Mouse (Mus musculus) lung, embryonic 14.5 days (tissue): ENCODE results near the gene Gimap5. TPM values are rescaled to one million over a fixed set of nuclear protein-coding genes. Genes with fewer than 3 reads are reported as not detected.

Source experiments
- ATAC-seq: fragments of 200-750 bp; cut with Nextera tagmentation; 2 replicates; pipeline ENCODE4 v1.8.0; 2017; ENCODE audit warnings: mild to moderate bottlenecking, moderate TSS enrichment, moderate library complexity; ENCODE audit not compliant: insufficient read depth
- DNase-seq: peaks from one replicate; pipeline ENCODE4 v3.0.0-alpha.2; 2015
- H3K27ac ChIP-seq: fragments of 300-500 bp; sonication (generic); 2 replicates; pipeline ENCODE4 v1.5.1; 2014; ENCODE audit warnings: low read depth, mild to moderate bottlenecking, moderate library complexity
- H3K27me3 ChIP-seq: fragments of 300-500 bp; sonication (generic); 2 replicates; pipeline ENCODE4 v1.6.1; 2014; ENCODE audit warnings: low read length, control low read depth; ENCODE audit not compliant: insufficient read depth
- H3K36me3 ChIP-seq: fragments of 300-500 bp; sonication (generic); 2 replicates; pipeline ENCODE4 v1.6.1; 2014; ENCODE audit warnings: control low read depth; ENCODE audit not compliant: insufficient read depth
- H3K4me1 ChIP-seq: fragments of 300-500 bp; sonication (generic); 2 replicates; pipeline ENCODE4 v1.6.1; 2014; ENCODE audit warnings: antibody characterized with exemption, control low read depth; ENCODE audit not compliant: insufficient read depth
- H3K4me2 ChIP-seq: fragments of 300-500 bp; sonication (generic); 2 replicates; pipeline ENCODE4 v1.6.1; 2014; ENCODE audit warnings: mild to moderate bottlenecking
- H3K4me3 ChIP-seq: fragments of 300-500 bp; sonication (generic); 2 replicates; pipeline ENCODE4 v1.5.1; 2014; ENCODE audit warnings: low read depth, low read length
- H3K9ac ChIP-seq: fragments of 300-500 bp; sonication (generic); 2 replicates; pipeline ENCODE4 v1.6.1; 2014
- H3K9me3 ChIP-seq: fragments of 300-500 bp; sonication (generic); 2 replicates; pipeline ENCODE4 v1.6.1; 2016; ENCODE audit warnings: low read depth, low read length, control low read depth
- CTCF ChIP-seq: IDR thresholded peaks from 2 replicates; pipeline ENCODE4 v1.5.1; 2016; ENCODE audit warnings: antibody characterized with exemption, low read depth
- WGBS: fragments of 180-500 bp; shearing (Covaris S2); extraction: QIAGEN DNeasy Blood & Tissue Kit; methylation state at CpG from one replicate; pipeline ENCODE4 v1.1.7; 2014; 5-methylcytosine and 5-hydroxymethylcytosine counted together
- polyA plus RNA-seq: library from polyadenylated mRNA; unstranded; fragments of >200 nt; fragmentation: Nextera tagmentation; extraction: Ambion mirVana; gene quantifications from 2 replicates; pipeline ENCODE4 v1.2.1, GENCODE M21; 2014

Gimap5 gene
- polyA plus RNA-seq, 1 experiment from 2014 or later, result 20.7 TPM

DNA sequence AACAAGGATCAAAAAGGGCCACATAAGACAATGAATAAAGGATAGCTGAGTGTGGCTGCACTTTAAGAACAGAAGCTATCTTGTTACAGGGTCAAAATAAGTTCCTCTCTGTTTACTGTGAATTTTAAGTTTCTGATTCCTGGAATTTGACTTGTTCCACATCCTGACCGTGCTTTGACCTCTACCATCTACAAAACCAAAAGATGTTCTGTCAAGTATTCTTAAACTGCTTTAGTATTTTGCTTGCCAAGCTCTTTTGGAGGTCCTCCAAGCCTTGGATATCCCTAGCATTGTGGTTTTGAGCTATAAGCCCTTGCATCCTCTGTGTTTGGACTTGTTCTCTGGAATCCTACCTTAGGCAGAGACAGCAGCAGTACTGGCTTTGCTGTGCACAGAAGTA is 39.2 kb downstream of the Gimap5 start:
- DNase-seq (peak; percentile 88), ATAC-seq (peak; percentile 65)
- 37% methylated on average over 1 of the region's 1 CpGs for WGBS

GRCm38 (mm10) chr6:48785601-48786000 is 39.6 kb downstream of the Gimap5 start:
- DNase-seq, result peak; percentile 49

More for the DNA sequence above, 39.2 kb downstream of the Gimap5 start:
- TF ChIP-seq CTCF, result no peak
- H3K4me3 ChIP-seq, result no peak overlapping the region
- H3K4me2 ChIP-seq, result no peak overlapping the region
- peaks cover 17% of the 10 kb centered on the region for H3K4me1 ChIP-seq
- H3K9me3 ChIP-seq, result no peaks in the 10 kb centered on the region; the same call in 1 of the 2 replicates
- H3K9ac ChIP-seq, result no peak overlapping the region
- no peaks in the 10 kb centered on the region for H3K27me3 ChIP-seq
- H3K36me3 ChIP-seq, result no peaks in the 10 kb centered on the region
- H3K27ac ChIP-seq, result peak overlapping the region; percentile 8; the same call in 1 of the 2 replicates

DNA sequence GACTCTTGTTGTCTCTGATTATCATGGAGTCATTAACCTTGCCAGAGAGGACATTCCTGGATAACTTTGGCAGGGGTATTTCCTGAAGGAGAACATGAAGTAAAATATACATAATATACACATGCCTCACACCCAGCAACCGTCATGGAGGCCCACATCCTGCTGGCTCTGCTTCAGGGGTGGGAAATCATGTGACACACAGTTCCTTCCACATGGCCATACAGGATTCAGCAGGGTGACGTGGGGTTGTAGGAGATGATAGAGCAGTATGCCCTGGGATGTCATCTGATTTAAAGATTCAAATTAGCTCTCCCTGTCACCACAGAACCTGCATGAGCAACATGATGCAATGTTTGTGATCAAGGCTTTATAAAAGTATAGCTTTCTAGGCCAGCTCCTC is 41.9 kb downstream of the Gimap5 start:
- WGBS, result 69% methylated on average over 2 of the region's 2 CpGs
- peaks cover 17% of the 10 kb centered on the region for H3K4me1 ChIP-seq
- ATAC-seq (no peak), DNase-seq (no peak)
- no peak overlapping the region for H3K4me3 ChIP-seq
- no peak overlapping the region for H3K4me2 ChIP-seq
- no peaks in the 10 kb centered on the region for H3K27me3 ChIP-seq
- H3K9me3 ChIP-seq, result no peaks in the 10 kb centered on the region
- no peak for TF ChIP-seq CTCF
- no peak overlapping the region for H3K9ac ChIP-seq
- H3K27ac ChIP-seq, result no peak overlapping the region
- no peaks in the 10 kb centered on the region for H3K36me3 ChIP-seq

More at GRCm38 (mm10) chr6:48785601-48786000, 39.6 kb downstream of the Gimap5 start:
- Histone ChIP-seq H3K4me2 (no peak overlapping the region), H3K4me3 (no peak overlapping the region), H3K9me3 (no peaks in the 10 kb centered on the region; the same call in 1 of the 2 replicates), H3K9ac (no peak overlapping the region), H3K4me1 (peaks cover 17% of the 10 kb centered on the region), H3K27me3 (no peaks in the 10 kb centered on the region), H3K36me3 (no peaks in the 10 kb centered on the region), H3K27ac (peak overlapping the region; percentile 8; the same call in 1 of the 2 replicates)
- TF ChIP-seq CTCF, result no peak
- no peak for ATAC-seq
- WGBS, result 53% methylated on average over 2 of the region's 2 CpGs

- TF ChIP-seq CTCF, result no peak
- H3K9ac ChIP-seq, result no peak overlapping the region
- no peak overlapping the region for H3K4me3 ChIP-seq
- ATAC-seq (no peak), DNase-seq (no peak)
- no peaks in the 10 kb centered on the region for H3K4me1 ChIP-seq
- no peak overlapping the region for H3K4me2 ChIP-seq
- H3K36me3 ChIP-seq, result no peaks in the 10 kb centered on the region
- WGBS, result 76% methylated on average over 1 of the region's 1 CpGs
- no peaks in the 10 kb centered on the region for H3K27me3 ChIP-seq
- H3K9me3 ChIP-seq, result no peaks in the 10 kb centered on the region
- no peak overlapping the region for H3K27ac ChIP-seq
Observed at GRCm38 (mm10) chr6:48801897-48802296, 55.9 kb downstream of the Gimap5 start.

- Histone ChIP-seq H3K27ac (no peak overlapping the region), H3K4me1 (no peaks in the 10 kb centered on the region), H3K4me2 (no peak overlapping the region), H3K27me3 (no peaks in the 10 kb centered on the region), H3K9me3 (no peaks in the 10 kb centered on the region), H3K9ac (no peak overlapping the region), H3K4me3 (no peak overlapping the region), H3K36me3 (no peaks in the 10 kb centered on the region)
- DNase-seq, result no peak
- no peak for ATAC-seq
- no peak for TF ChIP-seq CTCF
Observed at GRCm38 (mm10) chr6:48803406-48804051, 57.5 kb downstream of the Gimap5 start.

Other genes with a start within 250 kb of the Gimap5 start
- 7.4 and 7.9 TPM in 2 replicates for gene Atp6v0e2, start 208.6 kb upstream of the Gimap5 start, polyA plus RNA-seq
- gene Lrrc61, start 191.4 kb upstream of the Gimap5 start, polyA plus RNA-seq, result 5.4 and 7.8 TPM in 2 replicates
- gene Rarres2, start 173.4 kb upstream of the Gimap5 start, polyA plus RNA-seq, result 43.1 and 47.0 TPM in 2 replicates
- gene Gm45021, start 156.6 kb upstream of the Gimap5 start, polyA plus RNA-seq, result not detected in 2 replicates
- 30.3 and 31.5 TPM in 2 replicates for gene Repin1, start 152.3 kb upstream of the Gimap5 start, polyA plus RNA-seq
- not detected in 2 replicates for gene Gm44965, start 152.3 kb upstream of the Gimap5 start, polyA plus RNA-seq
- 7.6 and 7.8 TPM in 2 replicates for gene Zfp775, start 144.1 kb upstream of the Gimap5 start, polyA plus RNA-seq
- gene AI854703, start 119.4 kb upstream of the Gimap5 start, polyA plus RNA-seq, result 0.34 and 0.49 TPM in 2 replicates
- 1.3 and 1.5 TPM in 2 replicates for gene Gimap8, start 99.0 kb upstream of the Gimap5 start, polyA plus RNA-seq
- 11.7 and 12.7 TPM in 2 replicates for gene Gimap9, start 70.1 kb upstream of the Gimap5 start, polyA plus RNA-seq
- gene Gimap4, start 61.6 kb upstream of the Gimap5 start, polyA plus RNA-seq, result 25.6 and 27.8 TPM in 2 replicates
- gene Gimap6, start 38.0 kb upstream of the Gimap5 start, polyA plus RNA-seq, result 38.0 and 38.5 TPM in 2 replicates
- gene Gm28053, start 27.6 kb upstream of the Gimap5 start, polyA plus RNA-seq, result 3.8 and 3.9 TPM in 2 replicates
- gene Gimap7, start 27.6 kb upstream of the Gimap5 start, polyA plus RNA-seq, result not detected in 2 replicates
- gene Gimap1, start 7.1 kb upstream of the Gimap5 start, polyA plus RNA-seq, result 35.3 and 37.2 TPM in 2 replicates
- not detected in 2 replicates for gene Gimap3, start 24.7 kb downstream of the Gimap5 start, polyA plus RNA-seq
- gene Tmem176a, start 94.7 kb downstream of the Gimap5 start, polyA plus RNA-seq, result 213 and 226 TPM in 2 replicates
- gene Tmem176b, start 95.3 kb downstream of the Gimap5 start, polyA plus RNA-seq, result 387 and 409 TPM in 2 replicates
- gene Aoc1, start 126.7 kb downstream of the Gimap5 start, polyA plus RNA-seq, result not detected in 2 replicates
- not detected in 2 replicates for gene 1600015I10Rik, start 183.7 kb downstream of the Gimap5 start, polyA plus RNA-seq
- not detected in 2 replicates for gene Doxl2, start 228.8 kb downstream of the Gimap5 start, polyA plus RNA-seq
- not detected in 2 replicates for gene Svs1, start 240.7 kb downstream of the Gimap5 start, polyA plus RNA-seq